Mouse (Mus musculus) brain, embryonic 14.5 days (tissue): ENCODE measurements around the gene Fam114a2.

Experiments
- CTCF ChIP-seq: fragments of 200-500 bp; IDR thresholded peaks from 2 replicates; pipeline ENCODE4 v1.5.1; 2012; ENCODE audit warnings: inconsistent platforms, mild to moderate bottlenecking, moderate library complexity, borderline replicate concordance; ENCODE audit not compliant: insufficient read depth, insufficient read length; ENCODE audit errors: extremely low read depth
- POLR2A ChIP-seq: fragments of 200-500 bp; IDR thresholded peaks from 2 replicates; pipeline ENCODE4 v1.6.1; 2012; ENCODE audit warnings: mild to moderate bottlenecking, inconsistent platforms, borderline replicate concordance; ENCODE audit not compliant: poor library complexity, insufficient read depth, insufficient read length, severe bottlenecking; ENCODE audit errors: extremely low read depth

DNA sequence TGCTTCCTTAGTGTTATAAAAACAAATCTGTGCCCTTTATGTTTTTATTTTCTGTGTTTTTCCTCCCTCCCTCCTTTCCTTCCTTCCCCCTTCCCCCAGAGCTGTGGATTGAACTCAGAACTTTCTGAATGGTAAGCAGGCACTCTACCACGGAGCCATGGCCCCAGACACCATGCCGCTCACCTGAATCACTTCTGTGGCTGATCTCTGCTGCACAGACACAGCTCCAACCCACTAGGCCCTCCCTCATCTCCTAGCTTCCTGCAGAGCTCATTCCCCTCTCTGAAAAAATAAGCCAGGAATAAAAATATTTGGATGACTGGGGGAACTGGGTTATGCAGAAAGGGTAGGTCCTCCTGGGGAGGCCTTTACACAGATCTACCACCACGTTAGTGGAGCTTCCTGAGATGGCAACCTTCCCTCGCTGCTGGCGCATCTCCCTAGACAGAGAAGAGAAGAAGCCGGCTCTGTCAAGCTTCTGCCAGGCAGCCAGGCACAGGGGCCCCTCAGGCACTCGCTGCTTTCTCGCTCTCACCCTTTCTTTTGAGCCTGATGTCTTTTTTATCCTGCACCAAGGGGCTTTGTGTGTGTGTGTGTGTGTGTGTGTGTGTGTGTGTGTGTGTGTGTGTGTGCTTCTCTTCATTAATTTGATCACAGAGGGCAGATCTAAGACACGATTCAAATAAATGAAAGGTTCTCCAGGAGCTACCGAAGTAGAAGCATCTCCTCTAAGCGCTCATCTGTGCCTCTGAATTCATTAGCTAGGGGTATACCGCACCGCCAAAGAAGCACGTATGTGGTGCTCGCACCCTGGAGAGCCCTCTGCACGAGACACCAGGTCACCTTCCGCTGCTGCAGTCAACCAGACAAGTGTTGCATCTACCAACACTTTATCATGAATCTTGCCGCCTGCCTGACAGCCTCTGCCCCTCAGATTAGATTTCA is 47.9 kb upstream of the Fam114a2 start:
- TF ChIP-seq POLR2A = no peak
- TF ChIP-seq CTCF = no peak
